Mouse (Mus musculus): ENCODE data around the gene Stx5a. TPM values are rescaled to one million over a fixed set of nuclear protein-coding genes. Genes with fewer than 3 reads are reported as not detected.
A peak's percentile ranks its signal among the peaks of the same experiment; 100 is the strongest.
"Not testable (repeated sequence)": the region's sequence is repeated elsewhere in the genome, so short reads cannot be mapped to it uniquely, and the experiment has no call there.

The Stx5a gene
- polyA plus RNA-seq, 1 experiment from 2014 or later: 136 TPM

DNA sequence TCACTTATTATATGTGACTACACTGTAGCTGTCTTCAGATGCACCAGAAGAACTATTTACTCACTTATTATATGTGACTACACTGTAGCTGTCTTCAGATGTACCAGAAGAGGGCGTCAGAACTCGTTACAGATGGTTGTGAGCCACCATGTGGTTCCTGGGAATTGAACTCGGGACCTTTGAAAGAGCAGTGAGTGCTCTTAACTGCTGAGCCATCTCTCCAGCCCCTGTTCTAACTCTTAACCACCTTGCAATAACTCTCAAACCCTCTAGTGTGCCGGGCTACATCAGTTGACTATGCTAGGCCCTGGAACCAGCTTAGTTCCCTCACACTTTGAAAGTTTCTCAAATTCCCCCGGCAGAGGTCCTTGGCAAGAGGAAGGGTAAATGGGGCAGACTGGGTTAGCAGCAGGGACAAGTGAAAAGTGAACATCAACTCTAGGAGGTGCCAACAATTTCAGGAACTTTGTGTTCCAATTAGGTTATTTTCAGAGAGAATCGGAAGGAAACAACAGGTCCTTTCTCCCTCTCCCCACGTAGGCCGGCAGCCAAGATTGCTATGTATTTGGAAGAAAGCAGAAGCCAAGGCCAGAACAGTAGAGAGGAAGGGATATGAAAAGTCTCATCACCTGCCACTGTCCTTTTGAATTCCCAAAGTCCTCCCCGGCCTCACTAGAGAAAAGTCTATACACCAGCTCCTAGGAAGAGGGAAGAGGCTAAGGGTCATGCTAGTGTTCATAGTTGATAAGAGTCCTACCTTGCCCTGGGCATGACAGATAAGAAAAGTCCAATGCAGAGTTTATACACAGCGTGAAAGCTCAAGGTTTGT is 26.3 kb upstream of the Stx5a start:
- peaks cover 36% of the 10 kb centered on the region for H3K4me1 ChIP-seq (replicated peaks; ENCODE audit: control insufficient read depth, insufficient read depth, low read length)
- no peaks in the 10 kb centered on the region for H3K27me3 ChIP-seq (replicated peaks; ENCODE audit: control insufficient read depth, insufficient read depth, low read length)
- H3K9me3 ChIP-seq (ENCODE audit: control insufficient read depth, low read length): no peaks in the 10 kb centered on the region
- H3K27ac ChIP-seq (ENCODE audit: low read length): no peak overlapping the region
- H3K4me2 ChIP-seq (ENCODE audit: low read length): no peak overlapping the region
- no peak overlapping the region for H3K4me3 ChIP-seq (replicated peaks; ENCODE audit: low read length)
- ATAC-seq: no peak
- 0 out of 2 replicates have a peak, but pooled peaks cover 4% of the 10 kb centered on the region for H3K36me3 ChIP-seq (ENCODE audit: control insufficient read depth, insufficient read depth)
- H3K9ac ChIP-seq (replicated peaks; ENCODE audit: low read depth, low read length): no peak overlapping the region
- 63% methylated on average over 10 of the region's 10 CpGs for WGBS

GRCm38 (mm10) chr19:8715868-8716766 is 25.1 kb upstream of the Stx5a start:
- Histone ChIP-seq H3K36me3 (ENCODE audit: control insufficient read depth, insufficient read depth) (no peaks in the 10 kb centered on the region), H3K9ac (replicated peaks; ENCODE audit: low read depth, low read length) (no peak overlapping the region), H3K4me3 (replicated peaks; ENCODE audit: low read length) (no peak overlapping the region), H3K9me3 (ENCODE audit: control insufficient read depth, low read length) (no peaks in the 10 kb centered on the region), H3K27ac (ENCODE audit: low read length) (no peak overlapping the region), H3K4me2 (ENCODE audit: low read length) (no peak overlapping the region), H3K4me1 (replicated peaks; ENCODE audit: control insufficient read depth, insufficient read depth, low read length) (peaks cover 24% of the 10 kb centered on the region), H3K27me3 (replicated peaks; ENCODE audit: control insufficient read depth, insufficient read depth, low read length) (no peaks in the 10 kb centered on the region)
- 74% methylated on average over 10 of the region's 10 CpGs for WGBS
- ATAC-seq: no peak

GRCm38 (mm10) chr19:8716767-8717475 is 24.3 kb upstream of the Stx5a start:
- Histone ChIP-seq H3K4me1 (replicated peaks; ENCODE audit: control insufficient read depth, insufficient read depth, low read length) (peaks cover 25% of the 10 kb centered on the region), H3K9ac (replicated peaks; ENCODE audit: low read depth, low read length) (no peak overlapping the region), H3K27me3 (replicated peaks; ENCODE audit: control insufficient read depth, insufficient read depth, low read length) (no peaks in the 10 kb centered on the region), H3K4me3 (replicated peaks; ENCODE audit: low read length) (no peak overlapping the region), H3K27ac (ENCODE audit: low read length) (no peak overlapping the region), H3K4me2 (ENCODE audit: low read length) (no peak overlapping the region), H3K9me3 (ENCODE audit: control insufficient read depth, low read length) (no peaks in the 10 kb centered on the region), H3K36me3 (ENCODE audit: control insufficient read depth, insufficient read depth) (no peaks in the 10 kb centered on the region)
- no peak for ATAC-seq
- 78% methylated on average over 8 of the region's 10 CpGs for WGBS

- no peaks in the 10 kb centered on the region for H3K36me3 ChIP-seq (ENCODE audit: control insufficient read depth, insufficient read depth)
- no peak overlapping the region for H3K27ac ChIP-seq (ENCODE audit: low read length)
- no peak overlapping the region for H3K4me2 ChIP-seq (ENCODE audit: low read length)
- no peaks in the 10 kb centered on the region for H3K27me3 ChIP-seq (replicated peaks; ENCODE audit: control insufficient read depth, insufficient read depth, low read length)
- 70% methylated on average over 3 of the region's 3 CpGs for WGBS
- no peak for ATAC-seq
- no peak overlapping the region for H3K4me3 ChIP-seq (replicated peaks; ENCODE audit: low read length)
- peaks cover 23% of the 10 kb centered on the region for H3K4me1 ChIP-seq (replicated peaks; ENCODE audit: control insufficient read depth, insufficient read depth, low read length)
- no peaks in the 10 kb centered on the region for H3K9me3 ChIP-seq (ENCODE audit: control insufficient read depth, low read length)
- no peak overlapping the region for H3K9ac ChIP-seq (replicated peaks; ENCODE audit: low read depth, low read length)
These were observed 22.9 kb upstream of the Stx5a start for GRCm38 (mm10) chr19:8718357-8718756.

GRCm38 (mm10) chr19:8719037-8719436 is 22.2 kb upstream of the Stx5a start:
- not testable (repeated sequence) for ATAC-seq; H3K27me3 ChIP-seq (replicated peaks; ENCODE audit: control insufficient read depth, insufficient read depth, low read length); H3K36me3 ChIP-seq (ENCODE audit: control insufficient read depth, insufficient read depth)

GRCm38 (mm10) chr19:8721378-8721777 is 19.8 kb upstream of the Stx5a start:
- no peak for ATAC-seq
- Histone ChIP-seq H3K27me3 (replicated peaks; ENCODE audit: control insufficient read depth, insufficient read depth, low read length) (no peaks in the 10 kb centered on the region), H3K4me3 (replicated peaks; ENCODE audit: low read length) (no peak overlapping the region), H3K27ac (ENCODE audit: low read length) (no peak overlapping the region), H3K4me2 (ENCODE audit: low read length) (no peak overlapping the region), H3K9me3 (ENCODE audit: control insufficient read depth, low read length) (no peaks in the 10 kb centered on the region), H3K36me3 (ENCODE audit: control insufficient read depth, insufficient read depth) (peaks cover 17% of the 10 kb centered on the region), H3K4me1 (replicated peaks; ENCODE audit: control insufficient read depth, insufficient read depth, low read length) (peaks cover 33% of the 10 kb centered on the region), H3K9ac (replicated peaks; ENCODE audit: low read depth, low read length) (no peak overlapping the region)
- 74% methylated on average over 1 of the region's 1 CpGs for WGBS

More at GRCm38 (mm10) chr19:8719037-8719436, 22.2 kb upstream of the Stx5a start:
- not testable (repeated sequence) for H3K4me3 ChIP-seq (replicated peaks; ENCODE audit: low read length); H3K27ac ChIP-seq (ENCODE audit: low read length); H3K9ac ChIP-seq (replicated peaks; ENCODE audit: low read depth, low read length); H3K9me3 ChIP-seq (ENCODE audit: control insufficient read depth, low read length); H3K4me2 ChIP-seq (ENCODE audit: low read length)
- H3K4me1 ChIP-seq (replicated peaks; ENCODE audit: control insufficient read depth, insufficient read depth, low read length): peaks cover 21% of the 10 kb centered on the region

- Histone ChIP-seq H3K4me3 (replicated peaks; ENCODE audit: low read length) (peak overlapping the region; percentile 60), H3K9me3 (ENCODE audit: control insufficient read depth, low read length) (no peaks in the 10 kb centered on the region), H3K9ac (replicated peaks; ENCODE audit: low read depth, low read length) (peak overlapping the region; percentile 96), H3K4me2 (ENCODE audit: low read length) (peak overlapping the region; percentile 81), H3K27me3 (replicated peaks; ENCODE audit: control insufficient read depth, insufficient read depth, low read length) (no peaks in the 10 kb centered on the region), H3K36me3 (ENCODE audit: control insufficient read depth, insufficient read depth) (peaks cover 23% of the 10 kb centered on the region), H3K27ac (ENCODE audit: low read length) (no peak overlapping the region), H3K4me1 (replicated peaks; ENCODE audit: control insufficient read depth, insufficient read depth, low read length) (peaks cover 33% of the 10 kb centered on the region)
- 65% methylated on average over 4 of the region's 4 CpGs for WGBS
- no peak for ATAC-seq
These were observed 19.2 kb upstream of the Stx5a start for GRCm38 (mm10) chr19:8722021-8722420.

- H3K9ac ChIP-seq (replicated peaks; ENCODE audit: low read depth, low read length): peak overlapping the region; percentile 96
- peak overlapping the region; percentile 98 for H3K27ac ChIP-seq (ENCODE audit: low read length)
- peak overlapping the region; percentile 81 for H3K4me2 ChIP-seq (ENCODE audit: low read length)
- peak; percentile 16 for ATAC-seq
- peak overlapping the region; percentile 60 for H3K4me3 ChIP-seq (replicated peaks; ENCODE audit: low read length)
- H3K4me1 ChIP-seq (replicated peaks; ENCODE audit: control insufficient read depth, insufficient read depth, low read length): peaks cover 33% of the 10 kb centered on the region
- H3K9me3 ChIP-seq (ENCODE audit: control insufficient read depth, low read length): no peaks in the 10 kb centered on the region
- H3K36me3 ChIP-seq (ENCODE audit: control insufficient read depth, insufficient read depth): peaks cover 24% of the 10 kb centered on the region
- H3K27me3 ChIP-seq (replicated peaks; ENCODE audit: control insufficient read depth, insufficient read depth, low read length): no peaks in the 10 kb centered on the region
- 2% methylated on average over 5 of the region's 5 CpGs for WGBS
These were observed 18.7 kb upstream of the Stx5a start for GRCm38 (mm10) chr19:8722559-8722906.
